In genomic region chr13:113613341-113613740, GRCm38 (mm10) we compare ENCODE assay signal across 9 mouse cellular contexts. TPM values are rescaled to one million over a fixed set of nuclear protein-coding genes. Genes with fewer than 3 reads are reported as not detected.
DNase-seq lines count a peak whose midpoint lies in the region; ATAC-seq lines count a peak whose summit lies in the region.
"Had no signal": no experiment of that assay in that cellular context is flagged by ENCODE, and none has a peak within 500 bp of the region (broad histone marks: within the 10 kb centered on the region; RNA-seq: fewer than 3 reads in every experiment).

No protein-coding gene starts in this region.

- H3K27me3 ChIP-seq in heart, embryonic 13.5 days (replicated peaks) = no peaks in the 10 kb centered on the region
- no peaks in the 10 kb centered on the region for H3K27me3 ChIP-seq in hindbrain, embryonic 12.5 days
- no peaks in the 10 kb centered on the region for H3K27me3 ChIP-seq in midbrain, embryonic 14.5 days (ENCODE audit: control insufficient read depth, insufficient read depth, low read length)

- no peak for ATAC-seq in heart, embryonic 13.5 days (ENCODE audit: extremely low read depth, insufficient number of reproducible peaks, low FRiP score, low TSS enrichment)
- ATAC-seq in hindbrain, embryonic 12.5 days (ENCODE audit: low FRiP score) = no peak
- ATAC-seq in midbrain, embryonic 14.5 days (ENCODE audit: low FRiP score, low TSS enrichment) = no peak

- WGBS in heart, embryonic 13.5 days = 13% methylated on average over 12 of the region's 12 CpGs
- WGBS in hindbrain, embryonic 12.5 days = 20% methylated on average over 12 of the region's 12 CpGs
- WGBS in midbrain, embryonic 14.5 days = 38% methylated on average over 12 of the region's 12 CpGs

- H3K4me2 ChIP-seq in heart, embryonic 13.5 days = peak overlapping the region; percentile 95
- H3K4me2 ChIP-seq in hindbrain, embryonic 12.5 days (replicated peaks) = peak overlapping the region; percentile 91
- peak overlapping the region; percentile 69 for H3K4me2 ChIP-seq in midbrain, embryonic 14.5 days (ENCODE audit: low read length)

- peak overlapping the region; percentile 97 for H3K9ac ChIP-seq in heart, embryonic 13.5 days
- peak overlapping the region; percentile 29 for H3K9ac ChIP-seq in hindbrain, embryonic 12.5 days
- H3K9ac ChIP-seq in midbrain, embryonic 14.5 days (replicated peaks; ENCODE audit: low read length) = no peak overlapping the region

- peaks cover 10% of the 10 kb centered on the region for H3K36me3 ChIP-seq in heart, embryonic 13.5 days
- no peaks in the 10 kb centered on the region for H3K36me3 ChIP-seq in hindbrain, embryonic 12.5 days
- no peaks in the 10 kb centered on the region for H3K36me3 ChIP-seq in midbrain, embryonic 14.5 days (ENCODE audit: control insufficient read depth, insufficient read depth, low read length)

- H3K4me3 ChIP-seq in heart, embryonic 13.5 days = peak overlapping the region; percentile 93
- peak overlapping the region; percentile 18 for H3K4me3 ChIP-seq in hindbrain, embryonic 12.5 days
- H3K4me3 ChIP-seq in midbrain, embryonic 14.5 days (replicated peaks; ENCODE audit: low read depth, low read length) = no peak overlapping the region

- DNase-seq in heart, adult 8-10 months (ENCODE audit: low spot score) = no peak
- DNase-seq in embryo, embryonic 10 days (ENCODE audit: low spot score) = peak; percentile 66
- DNase-seq in midbrain, embryonic 14.5 days = no peak
- no peak for DNase-seq in adrenal gland, adult (ENCODE audit: inconsistent age in 2 of 2, low spot score in 1 of 2)
- DNase-seq in layer of hippocampus, postnatal 25 days (ENCODE audit: extremely low spot score in 1 of 2, low spot score in 1 of 2) = no peak
- DNase-seq in cerebellum, adult 11-12 months = no peak
- DNase-seq: right cerebral cortex, postnatal 14 days had no signal

- H3K9me3 ChIP-seq in heart, embryonic 13.5 days = no peaks in the 10 kb centered on the region
- H3K9me3 ChIP-seq in hindbrain, embryonic 12.5 days (replicated peaks) = no peaks in the 10 kb centered on the region
- no peaks in the 10 kb centered on the region for H3K9me3 ChIP-seq in midbrain, embryonic 14.5 days (ENCODE audit: control insufficient read depth, low read length)

- H3K27ac ChIP-seq in heart, embryonic 13.5 days (replicated peaks) = peak overlapping the region; percentile 85
- H3K27ac ChIP-seq in hindbrain, embryonic 12.5 days = no peak overlapping the region
- H3K27ac ChIP-seq in midbrain, embryonic 14.5 days (replicated peaks; ENCODE audit: low read depth, low read length) = no peak overlapping the region

- H3K4me1 ChIP-seq in heart, embryonic 13.5 days = peaks cover 84% of the 10 kb centered on the region
- H3K4me1 ChIP-seq in hindbrain, embryonic 12.5 days = peaks cover 71% of the 10 kb centered on the region
- H3K4me1 ChIP-seq in midbrain, embryonic 14.5 days (ENCODE audit: control insufficient read depth, insufficient read depth, low read length) = peaks cover 64% of the 10 kb centered on the region

RNA-seq across cellular contexts. Expression of gene Snx18, which starts 5.0 kb away (rescaled TPM):
- 13.8 and 14.4 TPM in 2 replicates for polyA plus RNA-seq in heart, embryonic 13.5 days (2015; fragmentation: Nextera tagmentation; extraction: Ambion mirVana)
- total RNA-seq in heart, adult 8-10 months (2022) = 10 to 100 TPM; 16.4 to 18.9 (median 18.0) TPM
- polyA plus RNA-seq in hindbrain, embryonic 12.5 days (2016; fragmentation: Nextera tagmentation; extraction: Ambion mirVana) = 30.6 and 31.1 TPM in 2 replicates
- 10.3 and 13.2 TPM in 2 replicates for polyA plus RNA-seq in midbrain, embryonic 14.5 days (2014; fragmentation: Nextera tagmentation; extraction: Ambion mirVana)
- 10 to 100 TPM; 22.5 to 24.2 TPM for total RNA-seq in layer of hippocampus, postnatal 25 days (2021)

RNA-seq across cellular contexts. Expression of gene Hspb3, which starts 50.1 kb away (rescaled TPM):
- 41.7 and 48.9 TPM in 2 replicates for polyA plus RNA-seq in heart, embryonic 13.5 days (2015; fragmentation: Nextera tagmentation; extraction: Ambion mirVana)
- 10 to 100 TPM; 15.4 to 22.3 (median 18.7) TPM for total RNA-seq in heart, adult 8-10 months (2022)
- polyA plus RNA-seq in hindbrain, embryonic 12.5 days (2016; fragmentation: Nextera tagmentation; extraction: Ambion mirVana) = 0.76 and 1.6 TPM in 2 replicates
- 0.29 TPM in 1 of 2 replicates, not detected in the other for polyA plus RNA-seq in midbrain, embryonic 14.5 days (2014; fragmentation: Nextera tagmentation; extraction: Ambion mirVana)
- 1 to 10 TPM in 1 of 2 experiments, under 1 TPM in 1; 0.99 to 2.2 TPM for total RNA-seq in layer of hippocampus, postnatal 25 days (2021)

Comparison
In these comparisons a context has a peak if more than half of its experiments do, and no peak if none do; other contexts are left out.
1. RNA of gene Hspb3, which starts 50.1 kb away (polyA plus RNA-seq): 41.7 to 48.9 TPM in heart, embryonic 13.5 days; 0.76 to 1.6 TPM in hindbrain, embryonic 12.5 days and 0.29 TPM in midbrain, embryonic 14.5 days; every median in the first group is over 10 times any median in the second.
2. Peak in every context shown above with its lines, with median percentiles within 50 percentile points of each other: H3K4me2 ChIP-seq.